Mouse (Mus musculus): ENCODE results near the gene Glis3. TPM values are rescaled to one million over a fixed set of nuclear protein-coding genes. Genes with fewer than 3 reads are reported as not detected.

Glis3 gene
- total and polyA plus RNA-seq, 3 experiments, result 0.27 TPM; not detected in 2

DNA sequence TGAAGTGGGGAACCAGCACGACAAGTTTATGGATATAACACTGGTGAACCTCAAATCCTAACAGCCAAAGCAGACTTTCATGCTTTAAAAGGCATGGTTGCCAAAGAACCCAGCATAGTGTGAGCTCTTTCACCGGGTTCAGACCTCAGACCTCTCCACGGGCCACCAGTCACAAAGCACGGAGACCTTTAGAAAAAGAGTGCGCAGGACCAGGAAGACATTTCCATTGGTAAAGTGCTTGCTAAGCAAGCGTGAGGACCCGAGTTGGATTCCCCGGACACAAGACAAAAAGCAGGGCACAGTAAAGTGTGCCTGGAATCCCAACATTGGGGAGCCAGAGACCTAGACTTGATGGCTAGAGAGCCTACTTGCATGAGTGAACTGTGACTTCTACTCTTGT, 62.7 kb downstream of the Glis3 start:
- no peak for ATAC-seq (ENCODE audit: extremely low read depth, insufficient number of reproducible peaks, low FRiP score, poor library complexity, severe bottlenecking)

DNA sequence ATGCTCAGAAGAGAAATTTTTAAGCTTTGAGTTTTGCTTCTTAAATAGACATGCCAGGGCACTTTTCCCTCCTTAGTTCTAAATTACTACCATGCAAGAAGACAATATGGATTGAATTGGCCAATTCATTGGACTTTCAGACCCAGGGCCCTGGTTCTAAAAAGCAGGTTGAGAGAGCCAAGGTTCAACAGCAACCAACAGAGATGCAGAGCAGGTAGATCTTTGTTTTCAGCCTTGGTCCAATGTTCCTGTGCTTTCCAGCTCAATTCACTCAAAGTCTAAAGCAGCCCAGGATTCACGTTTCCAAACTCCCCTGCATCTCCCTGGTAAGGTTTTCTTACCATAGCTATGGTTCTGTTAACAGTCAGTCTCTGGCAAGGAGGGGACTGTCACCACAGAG, 63.4 kb downstream of the Glis3 start:
- no peaks in the 10 kb centered on the region for H3K9me3 ChIP-seq (replicated peaks)
- DNase-seq (ENCODE audit: low spot score) (no peak), ATAC-seq (ENCODE audit: extremely low read depth, insufficient number of reproducible peaks, low FRiP score, poor library complexity, severe bottlenecking) (no peak)
- no peak overlapping the region for H3K4me3 ChIP-seq (ENCODE audit: low read depth, low read length)
- no peaks in the 10 kb centered on the region for H3K4me1 ChIP-seq (ENCODE audit: insufficient read depth, low read depth, low read length)
- no peaks in the 10 kb centered on the region for H3K36me3 ChIP-seq (replicated peaks)
- no peaks in the 10 kb centered on the region; the same call in 1 of the 2 replicates for H3K27me3 ChIP-seq (ENCODE audit: insufficient read depth, low read length)
- TF ChIP-seq GATA1 (IDR thresholded peaks at IDR 0.05; ENCODE audit: borderline replicate concordance, low read length), result no peak
- no peak for TF ChIP-seq TAL1 (conservative IDR thresholded peaks at IDR 0.05; ENCODE audit: low read depth, low read length)
- no peak for TF ChIP-seq CTCF (IDR thresholded peaks at IDR 0.05; ENCODE audit: low read depth, low read length)
- TF ChIP-seq GATA2 (IDR thresholded peaks at IDR 0.05; ENCODE audit: borderline replicate concordance, low read depth, low read length), result no peak
- no peak for TF ChIP-seq POLR2AphosphoS5 (IDR thresholded peaks at IDR 0.05; ENCODE audit: insufficient replicate concordance, low read depth, low read length)

More for the DNA sequence above, 62.7 kb downstream of the Glis3 start:
- Histone ChIP-seq H3K4me1 (ENCODE audit: insufficient read depth, low read depth, low read length) (no peaks in the 10 kb centered on the region), H3K27me3 (ENCODE audit: insufficient read depth, low read length) (no peaks in the 10 kb centered on the region; the same call in 1 of the 2 replicates), H3K36me3 (replicated peaks) (no peaks in the 10 kb centered on the region), H3K9me3 (replicated peaks) (no peaks in the 10 kb centered on the region), H3K4me3 (ENCODE audit: low read depth, low read length) (no peak overlapping the region)
- TF ChIP-seq CTCF (IDR thresholded peaks at IDR 0.05; ENCODE audit: low read depth, low read length) (no peak), POLR2AphosphoS5 (IDR thresholded peaks at IDR 0.05; ENCODE audit: insufficient replicate concordance, low read depth, low read length) (no peak), GATA2 (IDR thresholded peaks at IDR 0.05; ENCODE audit: borderline replicate concordance, low read depth, low read length) (no peak), TAL1 (conservative IDR thresholded peaks at IDR 0.05; ENCODE audit: low read depth, low read length) (no peak), GATA1 (IDR thresholded peaks at IDR 0.05; ENCODE audit: borderline replicate concordance, low read length) (no peak)
- no peak for DNase-seq (ENCODE audit: low spot score)

DNA sequence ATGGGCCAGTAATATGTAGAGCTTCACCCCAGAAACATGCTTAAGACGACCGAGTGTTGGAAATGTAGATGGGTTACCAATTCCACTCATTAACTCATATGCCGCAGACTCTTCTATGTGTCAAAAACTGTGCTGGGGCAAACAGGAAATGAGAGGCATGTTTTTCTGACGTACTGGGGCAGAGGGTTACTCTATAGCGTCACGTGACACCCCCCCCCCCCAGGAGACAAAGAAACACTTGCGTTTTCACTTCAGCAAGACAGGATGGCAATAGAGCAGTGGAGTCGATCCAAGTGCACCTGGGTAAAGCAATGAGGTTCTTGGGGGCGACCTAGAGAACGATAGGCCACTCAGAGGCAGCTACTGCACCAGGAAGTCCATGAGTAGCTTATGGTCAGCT, 67.6 kb downstream of the Glis3 start:
- ATAC-seq (ENCODE audit: extremely low read depth, insufficient number of reproducible peaks, low FRiP score, poor library complexity, severe bottlenecking) (no peak), DNase-seq (ENCODE audit: low spot score) (no peak)
- H3K36me3 ChIP-seq (replicated peaks), result no peaks in the 10 kb centered on the region
- H3K4me1 ChIP-seq (ENCODE audit: insufficient read depth, low read depth, low read length), result no peaks in the 10 kb centered on the region
- H3K4me3 ChIP-seq (ENCODE audit: low read depth, low read length), result no peak overlapping the region
- no peaks in the 10 kb centered on the region for H3K9me3 ChIP-seq (replicated peaks)
- H3K27me3 ChIP-seq (ENCODE audit: insufficient read depth, low read length), result no peaks in the 10 kb centered on the region; the same call in none of the 2 replicates
- no peak for TF ChIP-seq GATA1 (IDR thresholded peaks at IDR 0.05; ENCODE audit: borderline replicate concordance, low read length)
- no peak for TF ChIP-seq GATA2 (IDR thresholded peaks at IDR 0.05; ENCODE audit: borderline replicate concordance, low read depth, low read length)
- no peak for TF ChIP-seq CTCF (IDR thresholded peaks at IDR 0.05; ENCODE audit: low read depth, low read length)
- TF ChIP-seq POLR2AphosphoS5 (IDR thresholded peaks at IDR 0.05; ENCODE audit: insufficient replicate concordance, low read depth, low read length), result no peak
- no peak for TF ChIP-seq TAL1 (conservative IDR thresholded peaks at IDR 0.05; ENCODE audit: low read depth, low read length)

DNA sequence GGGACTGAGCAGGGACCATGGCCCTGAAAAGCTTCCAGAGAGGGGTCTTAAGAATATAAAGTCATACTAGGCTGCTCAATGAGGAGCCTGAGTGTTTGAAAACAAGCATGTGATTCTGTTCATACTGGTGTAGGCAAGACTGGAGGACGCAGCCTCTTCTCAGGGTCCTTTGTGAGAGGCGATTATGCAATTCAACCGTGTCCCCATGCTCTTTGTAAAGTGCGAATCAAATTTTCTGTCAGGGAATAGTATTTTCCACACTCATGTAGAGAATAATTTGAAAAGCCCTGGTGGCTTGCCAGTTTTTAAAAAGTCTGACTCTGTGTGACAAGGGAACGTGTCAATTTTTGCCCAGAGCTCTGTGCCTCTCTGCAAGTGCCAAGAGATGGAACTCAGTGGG, 71.1 kb downstream of the Glis3 start:
- no peak for TF ChIP-seq POLR2AphosphoS5 (IDR thresholded peaks at IDR 0.05; ENCODE audit: insufficient replicate concordance, low read depth, low read length)
- no peak for TF ChIP-seq CTCF (IDR thresholded peaks at IDR 0.05; ENCODE audit: low read depth, low read length)
- TF ChIP-seq GATA2 (IDR thresholded peaks at IDR 0.05; ENCODE audit: borderline replicate concordance, low read depth, low read length), result no peak
- no peak for TF ChIP-seq GATA1 (IDR thresholded peaks at IDR 0.05; ENCODE audit: borderline replicate concordance, low read length)
- TF ChIP-seq TAL1 (conservative IDR thresholded peaks at IDR 0.05; ENCODE audit: low read depth, low read length), result no peak
- no peaks in the 10 kb centered on the region; the same call in 1 of the 2 replicates for H3K27me3 ChIP-seq (ENCODE audit: insufficient read depth, low read length)
- no peaks in the 10 kb centered on the region for H3K4me1 ChIP-seq (ENCODE audit: insufficient read depth, low read depth, low read length)
- H3K9me3 ChIP-seq (replicated peaks), result no peaks in the 10 kb centered on the region
- ATAC-seq (ENCODE audit: extremely low read depth, insufficient number of reproducible peaks, low FRiP score, poor library complexity, severe bottlenecking), result no peak
- no peak overlapping the region for H3K4me3 ChIP-seq (ENCODE audit: low read depth, low read length)
- no peak for DNase-seq (ENCODE audit: low spot score)
- H3K36me3 ChIP-seq (replicated peaks), result no peaks in the 10 kb centered on the region

DNA sequence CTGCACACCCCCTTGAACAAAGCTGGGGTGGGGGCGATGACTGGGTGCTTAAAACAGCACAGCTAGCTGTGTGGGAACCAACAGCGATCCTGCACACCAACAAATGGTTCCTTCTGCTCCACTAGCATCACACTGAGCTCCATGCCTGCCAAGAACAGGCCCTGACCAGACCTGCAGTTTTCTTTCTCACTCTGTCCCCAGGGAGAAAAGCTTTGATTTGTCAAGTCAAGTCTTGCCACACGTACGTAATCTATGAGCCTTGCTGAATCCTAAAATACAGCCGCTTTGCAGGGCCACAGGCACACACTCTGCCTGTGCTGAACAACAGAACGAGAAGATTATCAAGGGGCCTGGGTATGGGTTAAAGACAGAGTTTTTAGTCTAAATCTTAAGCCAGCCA, 71.6 kb downstream of the Glis3 start:
- Histone ChIP-seq H3K27me3 (ENCODE audit: insufficient read depth, low read length) (no peaks in the 10 kb centered on the region; the same call in 1 of the 2 replicates), H3K4me3 (ENCODE audit: low read depth, low read length) (no peak overlapping the region), H3K36me3 (replicated peaks) (no peaks in the 10 kb centered on the region), H3K4me1 (ENCODE audit: insufficient read depth, low read depth, low read length) (no peaks in the 10 kb centered on the region), H3K9me3 (replicated peaks) (no peaks in the 10 kb centered on the region)
- ATAC-seq (ENCODE audit: extremely low read depth, insufficient number of reproducible peaks, low FRiP score, poor library complexity, severe bottlenecking), result no peak
- TF ChIP-seq TAL1 (conservative IDR thresholded peaks at IDR 0.05; ENCODE audit: low read depth, low read length) (no peak), CTCF (IDR thresholded peaks at IDR 0.05; ENCODE audit: low read depth, low read length) (no peak), POLR2AphosphoS5 (IDR thresholded peaks at IDR 0.05; ENCODE audit: insufficient replicate concordance, low read depth, low read length) (no peak), GATA1 (IDR thresholded peaks at IDR 0.05; ENCODE audit: borderline replicate concordance, low read length) (no peak), GATA2 (IDR thresholded peaks at IDR 0.05; ENCODE audit: borderline replicate concordance, low read depth, low read length) (no peak)
- DNase-seq (ENCODE audit: low spot score), result no peak

DNA sequence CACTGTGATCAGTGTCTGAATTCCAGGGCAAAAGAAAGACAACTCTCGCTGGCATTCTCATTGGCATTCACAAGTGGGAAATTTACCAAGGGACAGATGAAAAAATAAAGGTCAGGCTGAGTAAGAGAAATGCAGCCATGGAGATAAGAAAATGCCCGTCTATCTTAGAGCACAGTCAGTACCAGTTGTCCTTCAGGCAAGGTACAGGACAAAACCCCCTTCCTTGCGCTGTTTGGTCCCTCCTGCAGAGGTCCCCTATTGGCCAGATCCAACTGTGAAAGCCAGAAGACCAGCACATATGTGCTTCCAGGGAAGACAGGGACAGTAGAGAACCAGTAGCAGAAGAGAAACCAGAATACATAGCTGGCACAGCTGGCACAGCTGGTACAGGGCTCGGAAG, 79.0 kb downstream of the Glis3 start:
- Histone ChIP-seq H3K36me3 (replicated peaks) (no peaks in the 10 kb centered on the region), H3K27me3 (ENCODE audit: insufficient read depth, low read length) (no peaks in the 10 kb centered on the region), H3K4me3 (ENCODE audit: low read depth, low read length) (no peak overlapping the region), H3K4me1 (ENCODE audit: insufficient read depth, low read depth, low read length) (no peaks in the 10 kb centered on the region), H3K9me3 (replicated peaks) (no peaks in the 10 kb centered on the region)
- no peak for DNase-seq (ENCODE audit: low spot score)
- ATAC-seq (ENCODE audit: extremely low read depth, insufficient number of reproducible peaks, low FRiP score, poor library complexity, severe bottlenecking), result no peak
- TF ChIP-seq GATA1 (IDR thresholded peaks at IDR 0.05; ENCODE audit: borderline replicate concordance, low read length), result no peak
- no peak for TF ChIP-seq GATA2 (IDR thresholded peaks at IDR 0.05; ENCODE audit: borderline replicate concordance, low read depth, low read length)
